In the genomic region with DNA sequence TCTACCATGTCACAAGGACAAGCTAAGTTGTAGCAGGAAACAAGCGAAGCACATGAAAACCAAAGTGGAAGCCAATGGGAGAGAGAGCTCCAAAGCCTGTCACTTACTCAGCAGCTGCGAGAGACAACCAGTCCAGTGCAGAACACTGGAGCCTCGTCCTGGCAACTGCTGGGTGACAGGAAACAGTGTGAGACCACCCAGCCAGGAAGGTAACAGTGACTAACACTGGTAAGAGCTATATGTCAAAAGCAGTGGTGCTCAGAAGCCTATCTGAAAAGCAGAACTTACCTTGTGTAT, we compare ENCODE assay signal across 10 mouse cellular contexts. TPM values are rescaled to one million over a fixed set of nuclear protein-coding genes. Genes with fewer than 3 reads are reported as not detected.
DNase-seq lines count a peak whose midpoint lies in the region; ATAC-seq and TF ChIP-seq lines count a peak whose summit lies in the region.
"Had no signal": no experiment of that assay in that cellular context is flagged by ENCODE, and none has a peak within 500 bp of the region (broad histone marks: within the 10 kb centered on the region; RNA-seq: fewer than 3 reads in every experiment).

No protein-coding gene starts in this region.

- H3K27me3 ChIP-seq in heart, embryonic 10.5 days (ENCODE audit: insufficient read depth, poor library complexity, severe bottlenecking): no peaks in the 10 kb centered on the region
- H3K27me3 ChIP-seq in hindbrain, postnatal 0 days (ENCODE audit: insufficient read depth, low read length): no peaks in the 10 kb centered on the region
- no peaks in the 10 kb centered on the region for H3K27me3 ChIP-seq in kidney, embryonic 16.5 days (ENCODE audit: insufficient read depth, low read length)
- H3K27me3 ChIP-seq: neural tube, embryonic 12.5 days had no signal

- peak; percentile 55 for ATAC-seq in hindbrain, postnatal 0 days
- no peak for ATAC-seq in megakaryocyte, adult 5-6 weeks (ENCODE audit: poor library complexity, severe bottlenecking)
- no peak for ATAC-seq in kidney, embryonic 16.5 days (ENCODE audit: low FRiP score, low TSS enrichment)

- no peak overlapping the region for H3K4me3 ChIP-seq in heart, embryonic 10.5 days
- H3K4me3 ChIP-seq in embryonic fibroblast, embryonic 13.5 days (ENCODE audit: insufficient read depth, low read length): no peak overlapping the region
- no peak overlapping the region for H3K4me3 ChIP-seq in hindbrain, postnatal 0 days (ENCODE audit: low read length)
- H3K4me3 ChIP-seq in kidney, embryonic 16.5 days (ENCODE audit: low read length): no peak overlapping the region
- H3K4me3 ChIP-seq: neural tube, embryonic 12.5 days had no signal

- H3K36me3 ChIP-seq in heart, embryonic 10.5 days: no peaks in the 10 kb centered on the region
- H3K36me3 ChIP-seq in hindbrain, postnatal 0 days (ENCODE audit: insufficient read depth, low read length): no peaks in the 10 kb centered on the region
- no peaks in the 10 kb centered on the region for H3K36me3 ChIP-seq in kidney, embryonic 16.5 days (ENCODE audit: insufficient read depth, low read length)
- H3K36me3 ChIP-seq: neural tube, embryonic 12.5 days had no signal

- TF ChIP-seq POLR2A in embryonic fibroblast, embryonic 13.5 days (IDR thresholded peaks at IDR 0.05; ENCODE audit: low read depth, low read length): no peak

- DNase-seq in heart, embryonic 10.5 days (ENCODE audit: low spot score): no peak
- no peak for DNase-seq in heart, adult 9 months (ENCODE audit: low spot score in 2 of 2)
- DNase-seq in 3T3-L1 (ENCODE audit: low read depth, low spot score): peak; percentile 32
- DNase-seq in hindbrain, postnatal 0 days (ENCODE audit: low spot score): peak; percentile 46
- DNase-seq in ovary, postnatal 14 days (ENCODE audit: low spot score): no peak

- WGBS in heart, embryonic 10.5 days: 38% methylated on average over 3 of the region's 3 CpGs
- 20% methylated on average over 3 of the region's 3 CpGs for WGBS in hindbrain, postnatal 0 days
- WGBS in kidney, embryonic 16.5 days: 59% methylated on average over 3 of the region's 3 CpGs

- H3K9me3 ChIP-seq in heart, embryonic 10.5 days: no peaks in the 10 kb centered on the region
- no peaks in the 10 kb centered on the region for H3K9me3 ChIP-seq in hindbrain, postnatal 0 days (ENCODE audit: low read length)
- H3K9me3 ChIP-seq in kidney, embryonic 16.5 days (ENCODE audit: low read length): no peaks in the 10 kb centered on the region
- H3K9me3 ChIP-seq: neural tube, embryonic 12.5 days had no signal

- no peak for TF ChIP-seq CTCF in embryonic fibroblast, embryonic 13.5 days (IDR thresholded peaks at IDR 0.05; ENCODE audit: borderline replicate concordance, insufficient read depth, low read length)
- no peak for TF ChIP-seq CTCF in hindbrain, postnatal 0 days (IDR thresholded peaks at IDR 0.05; ENCODE audit: low read depth)

- peak overlapping the region; percentile 47; the same call in 1 of the 2 replicates for H3K27ac ChIP-seq in heart, embryonic 10.5 days
- peak overlapping the region; percentile 92 for H3K27ac ChIP-seq in embryonic fibroblast, embryonic 13.5 days (ENCODE audit: insufficient read depth, low read length)
- peak overlapping the region; percentile 60 for H3K27ac ChIP-seq in hindbrain, postnatal 0 days
- no peak overlapping the region for H3K27ac ChIP-seq in kidney, embryonic 16.5 days (ENCODE audit: low read length)
- H3K27ac ChIP-seq: liver, embryonic 14.5 days; neural tube, embryonic 12.5 days had no signal

- peaks cover 27% of the 10 kb centered on the region for H3K4me1 ChIP-seq in heart, embryonic 10.5 days
- peaks cover 17% of the 10 kb centered on the region for H3K4me1 ChIP-seq in embryonic fibroblast, embryonic 13.5 days (ENCODE audit: control insufficient read depth, insufficient read depth, low read length)
- peaks cover 17% of the 10 kb centered on the region for H3K4me1 ChIP-seq in hindbrain, postnatal 0 days (ENCODE audit: insufficient read depth, low read length)
- peaks cover 12% of the 10 kb centered on the region for H3K4me1 ChIP-seq in kidney, embryonic 16.5 days (ENCODE audit: insufficient read depth, low read length)

- peak overlapping the region; percentile 25; the same call in 1 of the 2 replicates for H3K9ac ChIP-seq in hindbrain, postnatal 0 days (replicated peaks; ENCODE audit: low read length)
- H3K9ac ChIP-seq in kidney, embryonic 16.5 days (replicated peaks; ENCODE audit: low read length): no peak overlapping the region
- H3K9ac ChIP-seq: liver, embryonic 14.5 days; neural tube, embryonic 12.5 days had no signal

- H3K4me2 ChIP-seq in hindbrain, postnatal 0 days (ENCODE audit: low read depth, low read length): peak overlapping the region; percentile 31
- no peak overlapping the region for H3K4me2 ChIP-seq in kidney, embryonic 16.5 days (replicated peaks; ENCODE audit: low read depth, low read length)

RNA-seq across cellular contexts. Expression of a gene that starts 14.1 kb away (rescaled TPM):
- polyA plus RNA-seq in heart, embryonic 10.5 days (2016; fragmentation: Nextera tagmentation; extraction: Ambion mirVana): 34.7 and 53.3 TPM in 2 replicates
- polyA plus RNA-seq in embryonic fibroblast, embryonic 13.5 days (2011; ENCODE audit: insufficient read length, low read depth, missing spikeins): 28.7 and 33.4 TPM in 2 replicates
- total RNA-seq in hindbrain, postnatal 0 days (2014; rRNA removed): 71.1 and 72.8 TPM in 2 replicates
- 51.8 and 59.3 TPM in 2 replicates for polyA plus RNA-seq in hindbrain, postnatal 0 days (2015; fragmentation: Nextera tagmentation; extraction: Ambion mirVana)
- 0.82 and 1.0 TPM in 2 replicates for total RNA-seq in megakaryocyte, adult 5-6 weeks (2015)
- total RNA-seq in megakaryocyte, adult 5-6 weeks (2017): 0.40 and 0.41 TPM in 2 replicates
- polyA plus RNA-seq in kidney, embryonic 16.5 days (2015; fragmentation: Nextera tagmentation; extraction: Ambion mirVana): 18.9 and 19.1 TPM in 2 replicates

Comparison
In these comparisons a context has a peak if more than half of its experiments do, and no peak if none do; other contexts are left out.
1. DNase-seq: peak in 3T3-L1 (single experiment) and hindbrain, postnatal 0 days (single experiment); none in heart, embryonic 10.5 days (single experiment), heart, adult 9 months (0 of 2) and ovary, postnatal 14 days (single experiment).